12 mouse cellular contexts compared by ENCODE assay signal in the genomic region with DNA sequence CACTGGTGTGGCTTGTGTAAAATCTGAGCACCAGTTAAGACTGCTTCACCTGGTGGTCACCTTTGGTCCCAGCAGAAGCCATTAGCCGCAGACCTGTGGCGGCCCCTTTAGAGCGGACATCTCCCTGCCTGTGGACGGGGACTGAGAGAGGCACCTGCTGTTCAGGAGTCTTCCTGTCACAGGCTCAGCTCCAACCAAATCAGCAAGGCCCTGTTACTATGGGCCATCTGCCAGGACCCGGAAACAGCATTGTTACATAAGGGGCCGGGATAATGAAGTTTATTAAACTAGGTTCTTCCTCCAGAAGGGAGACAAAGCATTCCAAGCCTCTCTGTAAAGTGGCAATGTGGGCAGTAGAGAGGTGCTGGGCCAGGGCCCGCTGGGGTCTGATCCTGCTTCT. TPM values are rescaled to one million over a fixed set of nuclear protein-coding genes. Genes with fewer than 3 reads are reported as not detected.
A peak's percentile ranks its signal among the peaks of the same experiment; 100 is the strongest.
DNase-seq lines count a peak whose midpoint lies in the region; ATAC-seq and TF ChIP-seq lines count a peak whose summit lies in the region.
"Had no signal": no experiment of that assay in that cellular context is flagged by ENCODE, and none has a peak within 500 bp of the region (broad histone marks: within the 10 kb centered on the region; RNA-seq: fewer than 3 reads in every experiment).

No protein-coding gene starts in this region.

- H3K4me3 ChIP-seq in forebrain, embryonic 10.5 days: no peak overlapping the region
- no peak overlapping the region for H3K4me3 ChIP-seq in forebrain, postnatal 0 days (ENCODE audit: low read depth, low read length)
- H3K4me3 ChIP-seq in kidney, embryonic 16.5 days (ENCODE audit: low read length): no peak overlapping the region
- no peak overlapping the region for H3K4me3 ChIP-seq in hindbrain, embryonic 15.5 days
- H3K4me3 ChIP-seq in embryonic facial prominence, embryonic 10.5 days: no peak overlapping the region
- H3K4me3 ChIP-seq: erythroblast, embryonic 14.5 days; limb, embryonic 10.5 days had no signal

- peak overlapping the region; percentile 67 for H3K27ac ChIP-seq in forebrain, embryonic 10.5 days
- no peak overlapping the region for H3K27ac ChIP-seq in forebrain, postnatal 0 days (ENCODE audit: low read depth, low read length)
- no peak overlapping the region for H3K27ac ChIP-seq in kidney, embryonic 16.5 days (ENCODE audit: low read length)
- 0 out of 2 replicates have a peak overlapping the region, but pooled peaks have one; percentile 7 for H3K27ac ChIP-seq in hindbrain, embryonic 15.5 days (replicated peaks)
- H3K27ac ChIP-seq in embryonic facial prominence, embryonic 10.5 days (replicated peaks): no peak overlapping the region
- H3K27ac ChIP-seq: limb, embryonic 10.5 days had no signal

- H3K4me1 ChIP-seq in forebrain, embryonic 10.5 days: peaks cover 27% of the 10 kb centered on the region
- peaks cover 6% of the 10 kb centered on the region; the same call in 1 of the 2 replicates for H3K4me1 ChIP-seq in forebrain, postnatal 0 days (ENCODE audit: insufficient read depth)
- peaks cover 13% of the 10 kb centered on the region; the same call in 1 of the 2 replicates for H3K4me1 ChIP-seq in kidney, embryonic 16.5 days (ENCODE audit: insufficient read depth, low read length)
- peaks cover 41% of the 10 kb centered on the region for H3K4me1 ChIP-seq in hindbrain, embryonic 15.5 days (replicated peaks)
- peaks cover 41% of the 10 kb centered on the region for H3K4me1 ChIP-seq in embryonic facial prominence, embryonic 10.5 days

- H3K27me3 ChIP-seq in forebrain, embryonic 10.5 days (ENCODE audit: poor library complexity, severe bottlenecking): no peaks in the 10 kb centered on the region
- H3K27me3 ChIP-seq in forebrain, postnatal 0 days (ENCODE audit: insufficient read depth, low read length): no peaks in the 10 kb centered on the region
- H3K27me3 ChIP-seq in kidney, embryonic 16.5 days (ENCODE audit: insufficient read depth, low read length): no peaks in the 10 kb centered on the region
- H3K27me3 ChIP-seq in hindbrain, embryonic 15.5 days: no peaks in the 10 kb centered on the region
- no peaks in the 10 kb centered on the region for H3K27me3 ChIP-seq in embryonic facial prominence, embryonic 10.5 days (replicated peaks; ENCODE audit: low read depth, poor library complexity, severe bottlenecking)

- DNase-seq in forebrain, embryonic 10.5 days (ENCODE audit: extremely low spot score, low spot score): no peak
- DNase-seq in forebrain, postnatal 0 days: no peak
- peak; percentile 10 for DNase-seq in kidney, postnatal 14 days
- DNase-seq in cerebellum, adult 11 months: peak; percentile 93
- no peak for DNase-seq in left cerebral cortex, adult 8-10 months (ENCODE audit: low spot score in 2 of 2)
- no peak for DNase-seq in embryonic facial prominence, embryonic 10.5 days (ENCODE audit: low spot score)
- DNase-seq: gastrocnemius, postnatal 14 days; right cerebral cortex, postnatal 4 days had no signal

- 0 out of 2 replicates have a peak, but pooled peaks cover 5% of the 10 kb centered on the region for H3K36me3 ChIP-seq in forebrain, embryonic 10.5 days (replicated peaks)
- peaks cover 2% of the 10 kb centered on the region; the same call in 1 of the 2 replicates for H3K36me3 ChIP-seq in forebrain, postnatal 0 days (ENCODE audit: insufficient read depth)
- peaks cover 3% of the 10 kb centered on the region; the same call in 1 of the 2 replicates for H3K36me3 ChIP-seq in kidney, embryonic 16.5 days (ENCODE audit: insufficient read depth, low read length)
- no peaks in the 10 kb centered on the region for H3K36me3 ChIP-seq in hindbrain, embryonic 15.5 days
- no peaks in the 10 kb centered on the region for H3K36me3 ChIP-seq in embryonic facial prominence, embryonic 10.5 days (replicated peaks)
- H3K36me3 ChIP-seq: limb, embryonic 10.5 days had no signal

- no peaks in the 10 kb centered on the region for H3K9me3 ChIP-seq in forebrain, embryonic 10.5 days
- no peaks in the 10 kb centered on the region for H3K9me3 ChIP-seq in forebrain, postnatal 0 days (ENCODE audit: low read length)
- H3K9me3 ChIP-seq in kidney, embryonic 16.5 days (ENCODE audit: low read length): no peaks in the 10 kb centered on the region
- no peaks in the 10 kb centered on the region for H3K9me3 ChIP-seq in hindbrain, embryonic 15.5 days
- no peaks in the 10 kb centered on the region for H3K9me3 ChIP-seq in embryonic facial prominence, embryonic 10.5 days
- H3K9me3 ChIP-seq: limb, embryonic 10.5 days had no signal

- H3K4me2 ChIP-seq in forebrain, postnatal 0 days (ENCODE audit: low read depth): no peak overlapping the region
- no peak overlapping the region for H3K4me2 ChIP-seq in kidney, embryonic 16.5 days (replicated peaks; ENCODE audit: low read depth, low read length)
- no peak overlapping the region for H3K4me2 ChIP-seq in hindbrain, embryonic 15.5 days

- no peak for ATAC-seq in forebrain, postnatal 0 days
- no peak for ATAC-seq in kidney, embryonic 16.5 days (ENCODE audit: low FRiP score, low TSS enrichment)
- ATAC-seq in hindbrain, embryonic 15.5 days (ENCODE audit: low FRiP score, low read depth): no peak

- no peak overlapping the region for H3K9ac ChIP-seq in forebrain, postnatal 0 days
- no peak overlapping the region for H3K9ac ChIP-seq in kidney, embryonic 16.5 days (replicated peaks; ENCODE audit: low read length)
- no peak overlapping the region for H3K9ac ChIP-seq in hindbrain, embryonic 15.5 days

- 91% methylated on average over 7 of the region's 7 CpGs for WGBS in forebrain, embryonic 10.5 days
- WGBS in forebrain, postnatal 0 days: 50% methylated on average over 7 of the region's 7 CpGs
- 86% methylated on average over 7 of the region's 7 CpGs for WGBS in kidney, embryonic 16.5 days
- WGBS in hindbrain, embryonic 15.5 days: 62% methylated on average over 7 of the region's 7 CpGs
- 90% methylated on average over 7 of the region's 7 CpGs for WGBS in embryonic facial prominence, embryonic 10.5 days

- no peak for TF ChIP-seq CTCF in forebrain, postnatal 0 days (IDR thresholded peaks at IDR 0.05; ENCODE audit: low read depth)

RNA-seq across cellular contexts. Expression of gene Sergef, which starts 36.6 kb away (rescaled TPM):
- 15.6 and 16.7 TPM in 2 replicates for polyA plus RNA-seq in forebrain, embryonic 10.5 days (2016; fragmentation: Nextera tagmentation; extraction: Ambion mirVana)
- total RNA-seq in forebrain, postnatal 0 days (2014; rRNA removed): 50.7 and 54.5 TPM in 2 replicates
- 40.4 and 46.9 TPM in 2 replicates for polyA plus RNA-seq in forebrain, postnatal 0 days (2015; fragmentation: Nextera tagmentation; extraction: Ambion mirVana)
- 14.7 and 16.5 TPM in 2 replicates for polyA plus RNA-seq in kidney, embryonic 16.5 days (2015; fragmentation: Nextera tagmentation; extraction: Ambion mirVana)
- polyA plus RNA-seq in hindbrain, embryonic 15.5 days (2015; fragmentation: Nextera tagmentation; extraction: Ambion mirVana): 42.1 and 43.8 TPM in 2 replicates
- 10 to 100 TPM; 66.3 to 76.8 (median 71.3) TPM for total RNA-seq in left cerebral cortex, adult 8-10 months (2022)
- 12.7 and 13.4 TPM in 2 replicates for polyA plus RNA-seq in embryonic facial prominence, embryonic 10.5 days (2016; fragmentation: Nextera tagmentation; extraction: Ambion mirVana)

Comparison
In these comparisons a context has a peak if more than half of its experiments do, and no peak if none do; other contexts are left out.
1. H3K27ac ChIP-seq: peak in forebrain, embryonic 10.5 days (single experiment) and hindbrain, embryonic 15.5 days (single experiment); none in forebrain, postnatal 0 days (single experiment), kidney, embryonic 16.5 days (single experiment) and embryonic facial prominence, embryonic 10.5 days (single experiment).
2. DNase-seq: peak in kidney, postnatal 14 days (single experiment) and cerebellum, adult 11 months (single experiment); none in forebrain, embryonic 10.5 days (single experiment), forebrain, postnatal 0 days (single experiment), left cerebral cortex, adult 8-10 months (0 of 2) and embryonic facial prominence, embryonic 10.5 days (single experiment).